Mouse (Mus musculus) right cerebral cortex, adult 18-20 months (tissue): Measurements from ENCODE around the gene Slc27a1.

Experiments used
- DNase-seq: peaks from one replicate; pipeline ENCODE4 v3.0.0; 2022; ENCODE audit warnings: mixed read lengths

Gene Slc27a1

DNA sequence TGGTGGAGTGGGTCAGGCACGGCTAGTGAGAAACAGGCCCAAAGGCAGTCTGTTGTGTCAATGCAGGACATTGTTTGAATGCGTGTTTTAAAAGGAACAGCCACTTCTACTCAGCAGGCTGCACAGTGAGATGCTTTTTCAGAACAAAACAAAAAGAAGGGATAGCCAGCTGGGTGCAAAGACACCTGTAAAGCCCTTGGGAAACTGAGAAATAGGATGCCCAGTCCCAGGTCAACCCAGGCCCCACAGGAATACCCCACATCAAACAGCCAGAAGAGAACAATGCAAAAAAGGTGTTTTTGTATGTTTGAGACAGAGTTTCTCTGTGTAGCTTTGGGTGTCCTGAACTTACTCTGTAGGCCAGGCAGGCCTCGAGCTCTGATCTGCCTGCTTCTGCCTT is 20.1 kb downstream of the Slc27a1 start:
- DNase-seq = no peak

DNA sequence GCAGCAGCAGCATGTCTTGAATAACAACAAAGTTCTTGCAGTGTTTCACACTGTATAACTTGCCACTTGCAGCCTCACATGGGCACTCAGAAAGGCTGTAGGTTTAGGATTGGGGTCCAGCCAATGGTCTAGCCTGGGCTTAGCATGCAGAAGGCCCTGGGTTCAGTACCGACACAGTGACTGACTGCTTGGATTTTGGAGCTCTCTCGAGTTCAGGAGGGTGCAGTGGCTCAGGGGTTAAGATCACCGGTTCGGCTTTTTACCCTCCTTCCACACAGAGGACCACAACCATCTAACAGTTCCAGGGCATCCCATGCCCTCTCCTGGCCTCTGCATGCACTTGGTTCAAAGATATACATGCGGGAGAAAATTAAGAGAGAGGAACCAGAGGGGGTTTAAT is 22.3 kb downstream of the Slc27a1 start:
- DNase-seq = no peak

DNA sequence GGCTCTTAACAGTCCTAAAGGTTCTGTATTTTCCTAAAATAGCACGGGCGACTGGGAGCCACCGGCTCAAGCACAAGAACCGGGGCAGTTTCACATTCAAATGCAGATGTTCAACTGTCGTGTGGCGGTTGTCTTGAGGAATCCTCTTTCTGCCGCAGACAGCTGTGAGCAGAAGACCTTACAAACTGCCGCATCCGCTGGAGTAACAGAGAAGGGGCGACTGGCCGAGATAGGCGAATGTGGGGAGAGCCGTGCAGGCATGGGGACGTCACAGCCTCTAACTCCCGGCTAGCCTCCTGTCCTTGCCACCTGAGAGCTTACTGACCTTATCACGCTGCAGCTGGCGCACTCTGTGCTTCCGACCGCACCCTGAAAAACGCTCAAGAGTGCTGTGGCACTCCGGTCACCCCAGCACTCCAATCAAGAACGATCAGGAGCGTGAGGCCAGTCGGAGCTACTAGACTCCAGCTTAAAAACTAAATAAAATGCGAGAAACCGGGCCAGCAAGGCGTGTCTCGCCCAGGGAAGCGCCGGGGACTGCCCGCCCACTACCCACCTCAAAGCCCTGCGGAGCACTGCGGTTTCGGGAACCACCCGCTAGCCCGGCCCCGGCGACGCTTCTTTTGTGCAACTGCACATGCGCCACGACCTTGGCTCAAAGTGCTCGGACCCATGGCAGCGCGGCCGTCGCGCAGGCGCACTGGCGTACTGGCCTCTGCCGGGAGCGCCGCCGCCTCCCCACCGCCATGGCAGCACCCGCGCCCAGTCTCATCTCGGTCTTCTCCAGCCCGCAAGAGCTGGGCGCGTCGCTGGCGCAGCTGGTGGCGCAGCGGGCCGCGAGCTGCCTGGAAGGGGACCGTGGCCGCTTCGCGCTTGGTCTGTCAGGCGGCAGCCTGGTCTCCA is 23.0 kb downstream of the Slc27a1 start, which contains the start of gene Pgls:
Gene Pgls, plus strand, starts transcription at position 706 of the 903 bp plus-strand sequence.
- DNase-seq = peak; percentile 97

DNA sequence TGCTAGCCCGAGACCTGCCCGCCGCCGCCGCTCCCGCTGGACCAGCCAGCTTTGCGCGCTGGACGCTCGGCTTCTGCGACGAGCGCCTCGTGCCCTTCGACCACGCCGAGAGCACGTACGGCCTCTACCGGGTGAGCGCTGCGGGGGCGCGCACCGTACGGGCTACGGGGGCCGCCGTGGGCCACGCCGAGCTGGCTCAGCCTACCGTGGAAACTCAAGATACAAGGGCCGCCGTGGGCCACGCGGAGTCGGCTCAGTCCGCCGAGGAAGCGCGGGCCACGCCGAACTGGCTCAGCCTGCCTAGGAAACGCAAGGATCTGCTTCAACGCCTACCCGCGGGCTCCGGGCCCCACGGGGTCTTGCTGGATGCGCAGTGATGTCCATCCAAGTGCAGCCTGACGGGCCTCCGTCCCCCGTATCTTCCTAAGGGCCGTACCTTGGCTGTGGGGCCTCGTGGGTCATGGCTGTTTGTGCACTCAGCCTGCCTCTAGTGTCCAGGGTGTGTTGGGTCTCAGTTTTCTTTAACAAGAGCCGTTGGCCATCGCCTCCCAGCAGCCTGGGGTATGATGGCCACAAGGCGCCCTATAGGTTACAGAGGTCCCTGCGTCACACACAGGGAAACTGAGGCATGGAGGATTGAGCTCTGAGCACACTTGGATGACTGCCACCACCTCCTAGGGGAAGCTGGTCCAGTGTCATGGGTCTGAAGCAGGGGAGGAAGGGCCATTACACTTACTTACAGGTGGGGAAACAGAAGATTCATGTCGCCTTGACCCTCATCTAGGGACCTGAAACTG is 23.9 kb downstream of the Slc27a1 start:
- peak; percentile 94 for DNase-seq

DNA sequence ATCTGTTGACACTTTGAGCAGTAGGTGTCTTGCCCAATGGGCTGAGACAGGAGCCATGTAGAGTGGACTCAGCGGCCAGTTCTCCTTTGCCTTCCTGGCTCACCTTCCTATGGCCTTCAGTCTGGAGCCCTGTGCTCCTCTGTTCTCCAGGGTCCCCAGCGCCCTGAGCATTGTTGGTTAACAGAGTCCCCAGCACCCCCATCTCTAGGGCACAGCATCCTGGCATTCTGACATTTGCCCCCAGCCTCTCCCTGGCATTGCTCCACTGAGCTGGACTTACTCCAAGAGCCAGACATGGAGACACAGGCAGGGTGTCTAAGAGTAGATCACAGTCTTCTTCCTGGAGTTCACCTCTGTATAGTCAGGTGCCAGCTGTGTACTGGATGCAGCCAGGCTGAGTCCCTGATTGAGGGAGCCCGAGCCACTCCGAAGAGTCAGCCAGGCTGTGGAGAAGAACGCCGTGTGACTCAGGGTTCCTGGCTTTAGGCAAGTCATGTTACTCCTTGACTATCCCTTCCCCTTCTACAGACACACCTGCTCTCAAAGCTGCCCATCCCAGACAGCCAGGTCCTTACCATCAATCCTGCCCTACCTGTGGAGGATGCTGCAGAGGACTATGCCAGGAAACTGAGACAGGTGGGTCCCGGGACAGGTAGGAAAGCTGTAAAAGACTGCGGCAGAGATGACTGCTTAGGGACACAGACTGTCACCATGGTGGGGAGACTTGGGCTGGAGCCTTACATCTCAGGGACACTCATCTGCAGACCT is 25.1 kb downstream of the Slc27a1 start:
- no peak for DNase-seq

DNA sequence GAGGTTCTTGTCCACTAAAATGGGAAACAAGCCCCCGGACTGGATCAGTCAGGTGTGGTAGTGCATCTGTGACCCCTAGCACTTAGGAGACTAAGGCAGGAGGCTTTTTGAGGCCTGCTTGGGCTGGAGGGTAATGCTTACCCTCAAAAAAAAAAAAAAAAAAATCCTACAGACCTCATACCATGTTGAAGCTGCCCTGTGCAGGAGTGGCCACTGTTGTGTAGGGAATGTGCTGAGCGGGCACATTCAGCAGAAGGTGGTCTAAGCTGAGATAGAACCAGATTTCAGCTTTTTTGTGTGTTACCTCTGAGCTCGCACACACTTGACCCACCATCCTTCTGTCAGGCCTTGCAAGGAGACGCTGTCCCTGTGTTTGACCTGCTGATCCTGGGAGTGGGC is 25.6 kb downstream of the Slc27a1 start:
- no peak for DNase-seq

DNA sequence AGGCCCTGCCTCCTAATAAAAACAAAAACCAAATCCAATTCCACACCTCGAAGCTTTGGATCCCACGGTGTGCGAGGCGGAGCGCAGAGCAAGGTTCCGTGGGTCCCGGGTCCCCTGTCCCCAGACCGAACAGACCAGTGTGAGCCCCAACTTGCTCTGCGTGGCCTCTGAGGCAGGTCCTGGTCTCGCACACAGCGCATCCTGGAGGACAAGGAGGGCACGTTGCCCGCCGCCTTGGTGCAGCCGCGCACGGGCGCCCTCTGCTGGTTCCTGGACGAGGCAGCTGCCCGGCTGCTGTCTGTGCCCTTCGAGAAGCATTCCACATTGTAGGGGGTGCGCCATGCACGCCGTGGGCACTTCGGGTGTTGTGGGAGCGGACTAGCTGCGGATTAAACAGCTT is 27.2 kb downstream of the Slc27a1 start:
- DNase-seq = peak; percentile 88

DNA sequence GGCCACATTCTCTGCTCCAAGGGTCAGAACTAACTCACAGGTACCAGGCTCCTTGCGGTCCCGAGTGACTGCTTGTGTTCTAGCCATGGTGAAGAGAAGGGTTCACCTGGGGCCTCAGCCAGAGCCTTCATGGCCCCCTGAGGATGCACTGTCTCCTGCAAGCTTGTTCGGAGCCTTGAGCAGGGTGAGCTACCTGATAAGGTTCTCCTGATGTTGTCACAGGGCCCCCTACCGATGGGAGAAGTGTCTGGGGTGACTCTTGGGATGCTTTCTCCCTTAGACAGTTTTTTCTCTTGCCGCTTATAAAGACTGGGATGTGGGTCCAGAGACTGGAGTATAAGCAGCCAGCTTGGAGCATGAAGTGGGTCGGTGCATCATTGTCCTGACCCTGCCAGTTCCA is 27.7 kb downstream of the Slc27a1 start:
- DNase-seq = no peak

DNA sequence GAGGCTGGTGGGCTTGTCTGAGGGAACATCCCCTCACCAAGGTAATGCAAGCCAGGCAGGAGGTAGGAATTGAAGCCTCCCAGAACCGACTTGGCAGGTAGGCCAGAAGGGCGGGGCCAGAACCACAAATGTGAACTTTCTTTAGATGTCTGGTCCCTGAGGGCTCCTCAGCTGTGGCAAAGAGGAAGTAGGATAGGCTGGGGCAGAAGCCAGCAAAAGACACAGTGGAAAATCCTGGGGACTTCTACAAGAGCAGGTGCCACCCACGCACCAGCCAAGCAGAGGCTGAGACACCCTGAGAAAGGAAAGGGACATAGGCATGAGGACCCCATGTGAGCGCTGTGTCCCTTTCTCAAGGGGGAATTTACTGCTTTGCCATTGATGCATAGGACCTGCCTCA is 28.1 kb downstream of the Slc27a1 start:
- DNase-seq = no peak

DNA sequence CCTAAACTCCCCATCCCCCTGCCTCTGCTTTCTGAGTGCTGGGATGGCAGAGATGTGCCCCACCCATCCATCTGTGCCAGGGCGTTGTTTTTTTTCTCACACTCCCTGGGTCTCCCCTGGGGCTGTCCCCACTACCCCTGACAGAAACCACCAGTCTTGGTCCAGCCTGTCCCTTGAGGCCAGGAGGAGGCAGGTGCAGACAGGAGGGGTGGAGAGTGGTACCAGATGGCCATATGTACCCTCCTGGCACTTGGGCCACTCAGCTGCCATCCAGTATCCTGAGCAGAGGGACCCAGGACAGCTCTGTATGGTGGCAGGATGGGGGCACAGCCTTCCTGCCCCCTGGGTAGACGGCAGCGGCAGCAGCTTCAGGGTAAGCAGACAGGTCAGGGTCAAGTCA is 28.8 kb downstream of the Slc27a1 start, which contains the start of gene Fam129c:
Gene Fam129c, plus strand, starts transcription at position 198 of the 400 bp plus-strand sequence.
- no peak for DNase-seq

DNA sequence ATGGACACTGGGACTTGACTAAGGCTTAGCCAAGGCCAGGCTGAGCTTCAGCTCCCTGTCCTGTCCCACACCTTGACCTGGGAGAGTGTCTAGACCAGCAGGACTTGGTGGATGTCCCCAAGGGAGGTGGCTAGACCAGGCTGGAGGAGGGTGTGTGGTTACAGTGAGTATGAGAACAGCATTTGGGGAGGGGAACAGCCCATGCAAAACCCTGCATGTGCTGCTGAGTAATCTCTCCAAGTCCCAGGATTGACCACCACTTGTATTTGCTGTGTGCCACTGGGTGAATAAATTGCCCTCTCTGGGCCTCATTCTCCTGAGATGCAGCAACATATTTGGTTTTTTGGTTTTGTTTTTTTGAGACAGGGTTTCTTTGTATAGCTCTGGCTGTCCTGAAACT is 29.7 kb downstream of the Slc27a1 start:
- DNase-seq = no peak

DNA sequence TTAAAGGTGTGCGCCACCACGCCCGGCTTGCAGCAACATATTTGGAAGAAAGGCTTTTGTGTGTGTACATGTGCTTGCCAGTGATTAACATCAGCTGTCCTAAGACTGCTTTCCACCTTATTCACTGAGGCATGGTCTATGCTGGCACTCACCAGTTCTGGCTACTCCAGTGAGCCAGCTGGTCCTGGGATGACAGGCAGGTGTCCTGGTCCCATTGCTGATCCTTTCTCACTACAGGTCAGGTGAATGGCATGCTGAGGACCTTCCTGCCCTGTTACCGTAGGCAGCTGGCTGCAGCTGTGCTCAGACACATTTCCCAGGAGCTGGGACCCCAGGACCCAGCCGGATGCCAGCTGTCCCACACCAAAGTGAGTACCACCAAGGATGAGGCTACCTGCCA is 30.2 kb downstream of the Slc27a1 start:
- no peak for DNase-seq

DNA sequence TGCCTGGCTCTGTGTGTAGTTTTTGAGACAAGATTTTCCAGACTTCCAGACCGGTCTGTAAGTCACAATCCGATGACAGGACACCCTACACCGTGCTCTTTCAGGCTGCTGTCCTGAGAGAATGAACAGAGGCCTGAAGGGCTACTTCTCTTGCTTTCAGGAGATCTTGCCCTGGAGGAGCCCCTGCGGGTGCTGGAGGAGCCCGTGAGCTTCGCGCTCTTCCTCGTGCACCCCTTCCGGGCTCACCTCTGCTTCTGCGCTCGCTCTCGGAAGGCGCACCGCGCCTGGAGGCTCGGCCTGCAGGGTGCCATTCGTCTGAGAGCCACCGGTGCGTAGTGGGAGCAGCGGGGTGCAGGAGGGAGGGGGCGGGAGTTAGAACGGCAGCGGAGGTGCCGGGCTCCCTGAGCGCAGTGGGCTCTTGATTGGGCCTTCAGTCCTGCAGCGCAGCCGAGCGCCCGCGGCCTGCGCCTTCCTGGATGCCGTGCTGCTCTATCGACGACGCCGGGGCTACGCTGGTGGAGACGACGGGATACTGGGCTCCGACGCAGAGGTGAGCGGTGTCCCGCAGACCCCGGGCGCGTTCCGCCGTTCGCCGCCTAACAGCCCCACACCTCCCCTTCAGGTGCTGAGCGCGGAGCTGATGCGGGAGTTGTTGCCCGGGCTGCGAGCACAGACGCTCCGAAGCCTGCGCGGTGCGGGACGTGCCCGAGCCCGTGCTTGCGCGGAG is 33.4 kb downstream of the Slc27a1 start:
- DNase-seq = no peak

DNA sequence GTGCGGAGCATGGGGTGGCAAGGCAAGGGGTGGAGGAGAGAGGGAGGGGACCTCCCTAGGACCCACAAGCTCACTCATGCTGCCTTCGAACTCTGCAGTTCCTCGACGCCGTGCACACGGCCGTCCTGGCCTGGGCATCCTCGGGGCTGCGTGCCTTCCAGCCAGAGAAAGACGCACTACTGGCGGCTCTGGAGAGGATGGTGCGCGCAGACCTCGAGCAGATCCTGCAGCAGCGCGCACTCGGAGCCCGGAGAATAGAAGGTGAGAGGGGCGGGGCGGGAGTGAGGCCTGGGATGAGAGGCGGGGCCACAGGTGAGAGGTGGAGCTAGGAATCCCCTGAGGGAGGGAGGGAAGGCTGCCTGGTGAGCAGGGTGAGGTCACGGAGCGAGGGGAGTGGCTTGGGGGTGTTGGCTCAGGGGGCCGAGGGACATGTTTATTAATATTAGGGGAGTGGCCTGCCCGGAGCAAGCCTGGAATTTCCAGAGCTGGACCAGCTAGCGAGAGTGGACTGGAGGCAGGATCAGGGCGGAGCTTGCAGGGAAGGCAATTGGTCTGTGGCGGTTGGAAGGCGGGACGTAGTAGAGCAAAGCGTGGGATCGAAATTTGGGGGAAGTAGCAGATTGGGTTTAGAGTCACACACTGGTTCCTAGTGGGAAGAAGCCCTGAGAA is 34.1 kb downstream of the Slc27a1 start:
- peak; percentile 53 for DNase-seq

DNA sequence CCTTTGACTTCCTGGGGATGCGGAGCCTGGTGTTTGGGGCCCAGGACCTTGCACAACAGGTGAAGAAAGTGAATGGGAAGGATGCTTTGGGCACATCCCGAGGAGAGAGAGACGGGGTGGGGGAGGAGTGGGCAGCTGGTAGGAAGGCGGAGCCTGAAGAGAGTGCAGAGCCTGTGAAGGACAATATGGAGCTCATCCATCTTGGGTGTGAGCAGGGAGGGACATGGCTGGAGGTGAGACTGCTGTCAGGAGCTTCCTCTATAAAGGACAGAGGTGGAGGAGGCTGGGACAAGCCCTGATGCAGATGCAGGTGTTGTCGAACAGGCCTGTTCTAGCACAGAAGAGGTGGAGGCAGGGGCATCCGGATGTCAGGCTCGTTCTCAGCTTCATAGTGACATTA is 35.3 kb downstream of the Slc27a1 start:
- DNase-seq = no peak

DNA sequence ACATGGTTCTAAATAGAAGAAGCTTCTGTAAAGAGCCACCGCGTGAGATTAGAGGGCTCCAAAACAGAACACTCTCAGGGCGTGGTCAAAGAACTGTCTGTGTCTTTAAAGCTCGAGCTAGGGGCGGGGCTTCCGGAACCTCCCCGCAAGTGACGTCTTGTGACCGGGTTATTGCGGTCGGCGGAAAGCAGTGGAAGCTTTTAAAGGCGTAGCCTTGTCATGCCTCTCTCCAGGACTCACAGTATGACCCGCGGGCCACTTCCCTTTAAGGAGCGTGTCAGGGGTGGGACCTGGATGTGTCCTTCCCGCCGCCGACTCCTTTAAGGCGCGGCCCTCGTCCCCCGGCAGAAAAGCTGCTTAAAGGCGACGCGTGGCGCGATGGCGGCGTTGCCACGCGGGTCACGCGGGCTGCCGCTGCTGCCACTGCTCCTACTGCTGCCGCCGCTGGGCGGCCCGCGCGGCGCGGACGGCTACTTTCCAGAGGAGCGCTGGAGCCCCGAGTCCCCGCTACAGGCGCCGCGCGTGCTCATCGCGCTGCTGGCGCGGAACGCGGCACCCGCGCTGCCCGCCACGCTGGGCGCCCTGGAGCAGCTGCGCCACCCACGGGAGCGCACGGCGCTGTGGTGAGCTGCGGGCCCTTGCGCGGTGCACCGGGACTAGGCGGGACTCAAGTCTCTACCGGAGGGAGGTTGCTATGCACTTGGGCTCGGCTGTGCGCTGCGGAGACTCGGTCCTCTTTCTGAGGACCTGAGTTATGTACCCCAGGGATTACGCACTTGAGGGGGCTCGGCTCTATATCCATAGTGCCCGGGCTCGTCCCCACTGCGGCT is 42.4 kb downstream of the Slc27a1 start, which contains the start of gene Colgalt1:
Gene Colgalt1, plus strand, starts transcription at position 177 of the 830 bp plus-strand sequence.
- DNase-seq = peak; percentile 99

DNA sequence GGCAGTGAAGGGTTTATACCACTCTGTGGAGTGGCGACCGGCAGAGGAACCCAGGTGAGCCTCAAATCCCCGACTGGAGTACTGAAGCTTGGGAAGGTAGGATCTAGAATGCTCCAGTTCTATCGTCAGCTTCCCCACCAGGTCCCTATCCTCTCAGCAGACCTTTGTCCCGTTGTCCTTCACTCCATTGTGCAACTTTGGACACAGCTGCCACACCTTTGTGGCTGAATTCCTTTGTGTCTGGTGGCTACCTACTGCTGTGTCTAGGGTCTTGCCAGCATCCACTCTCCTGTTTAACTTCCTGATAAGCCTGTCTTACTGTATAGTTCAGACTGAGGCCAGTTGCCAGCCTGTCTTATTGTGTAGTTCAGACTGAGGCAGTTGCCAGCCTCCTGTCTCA is 43.5 kb downstream of the Slc27a1 start:
- DNase-seq = no peak

DNA sequence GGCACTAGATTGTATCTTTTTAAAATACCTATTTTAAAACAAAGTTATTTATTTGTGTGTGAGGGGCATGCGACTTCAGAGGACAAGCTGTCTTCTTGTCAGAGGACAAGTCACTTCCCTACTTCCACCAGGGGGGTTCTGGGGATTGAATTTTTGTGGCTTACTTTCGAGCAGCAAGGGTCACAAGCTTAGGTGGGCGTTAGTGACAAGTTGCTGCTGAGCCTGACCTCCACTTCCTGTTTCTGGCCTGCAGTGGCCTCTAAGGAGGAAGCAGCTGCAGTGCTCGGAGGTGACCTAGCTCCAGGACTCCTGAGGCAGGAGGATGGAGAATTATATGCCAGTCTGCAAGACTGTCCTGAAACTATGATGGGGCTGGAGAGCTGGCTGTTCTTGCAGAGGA is 44.7 kb downstream of the Slc27a1 start:
- no peak for DNase-seq

DNA sequence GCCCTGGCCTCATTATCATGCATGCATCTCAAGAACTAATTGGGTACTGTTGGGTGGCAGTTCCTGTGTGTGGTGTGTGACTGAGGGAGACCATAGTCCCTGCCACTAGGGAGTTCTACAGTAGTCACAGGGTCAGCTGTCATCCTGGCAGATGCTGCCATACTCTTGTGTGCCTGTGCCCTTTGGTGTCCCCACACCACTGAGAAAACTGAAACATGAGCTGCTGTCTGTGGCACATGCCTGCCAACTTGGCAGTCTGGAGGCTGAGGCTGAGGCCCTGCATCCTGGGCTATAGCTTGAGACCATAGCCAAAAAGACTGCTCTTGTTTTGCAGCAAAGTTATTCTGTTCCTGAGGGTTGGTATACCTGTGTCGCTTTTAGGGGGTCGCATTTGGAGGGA is 51.1 kb downstream of the Slc27a1 start:
- DNase-seq = no peak

DNA sequence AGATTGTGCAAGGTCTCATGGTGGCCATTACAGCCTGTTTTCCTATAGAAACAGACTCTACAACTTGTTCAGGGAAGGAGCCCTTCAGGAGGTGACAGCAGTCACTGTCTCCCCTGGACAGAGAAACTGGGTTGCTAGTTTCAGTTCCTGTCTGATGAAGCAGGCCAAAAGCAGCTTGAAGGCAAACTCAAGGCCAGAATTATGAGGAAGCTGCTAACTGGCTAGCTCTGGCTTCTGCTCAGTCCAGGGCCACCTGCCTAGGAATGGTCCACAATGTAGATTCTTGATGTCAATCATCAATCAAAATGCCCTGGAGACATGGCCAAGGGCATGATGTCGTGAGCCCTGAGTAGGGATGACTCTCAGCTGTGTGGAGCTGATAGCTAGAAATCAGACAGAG is 56.4 kb downstream of the Slc27a1 start:
- no peak for DNase-seq

DNA sequence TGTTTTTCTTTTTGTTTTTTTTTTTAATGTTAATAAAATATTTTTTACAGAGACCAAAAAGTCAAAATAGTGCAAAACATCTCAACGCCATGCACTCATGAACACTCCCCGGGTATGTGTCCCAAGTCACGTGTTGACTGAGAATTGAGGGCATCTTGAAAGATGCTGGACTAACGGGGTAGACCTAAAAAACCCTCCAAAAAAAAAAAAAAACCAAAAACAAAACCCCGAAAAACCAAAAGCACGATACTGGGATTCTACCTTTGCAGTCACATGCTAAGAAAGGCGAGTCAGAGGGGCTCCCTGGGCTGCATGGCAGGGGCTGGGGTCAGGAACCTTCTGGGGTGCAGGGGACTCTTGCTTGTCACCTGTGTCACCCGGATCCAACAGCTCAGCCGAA is 58.1 kb downstream of the Slc27a1 start:
- DNase-seq = no peak
